Mouse (Mus musculus) forebrain, embryonic 16.5 days (tissue): ENCODE data around the gene Slc7a10. TPM values are rescaled to one million over a fixed set of nuclear protein-coding genes. Genes with fewer than 3 reads are reported as not detected.
"Not testable (repeated sequence)": the region's sequence is repeated elsewhere in the genome, so short reads cannot be mapped to it uniquely, and the experiment has no call there.

Source experiments
- ATAC-seq: fragments of 200-750 bp; cut with Nextera tagmentation; 2 replicates; pipeline ENCODE4 v1.8.0; 2017; ENCODE audit warnings: mild to moderate bottlenecking, moderate library complexity
- H3K27ac ChIP-seq: fragments of 300-500 bp; sonication (generic); 2 replicates; pipeline ENCODE4 v1.5.1; 2014; ENCODE audit warnings: low read length, control low read depth
- H3K27me3 ChIP-seq: fragments of 300-500 bp; sonication (generic); replicated peaks from 2 replicates; pipeline ENCODE4 v1.6.1; 2014; ENCODE audit warnings: low read length; ENCODE audit not compliant: control insufficient read depth, insufficient read depth
- H3K36me3 ChIP-seq: fragments of 300-500 bp; sonication (generic); 2 replicates; pipeline ENCODE4 v1.6.1; 2014; ENCODE audit not compliant: control insufficient read depth, insufficient read depth
- H3K4me1 ChIP-seq: fragments of 300-500 bp; sonication (generic); replicated peaks from 2 replicates; pipeline ENCODE4 v1.6.1; 2014; ENCODE audit warnings: low read length; ENCODE audit not compliant: control insufficient read depth, insufficient read depth
- H3K4me2 ChIP-seq: fragments of 300-500 bp; sonication (generic); 2 replicates; pipeline ENCODE4 v1.6.1; 2014; ENCODE audit warnings: mild to moderate bottlenecking, low read length, control low read depth
- H3K4me3 ChIP-seq: fragments of 300-500 bp; sonication (generic); replicated peaks from 2 replicates; pipeline ENCODE4 v1.5.1; 2014; ENCODE audit warnings: mild to moderate bottlenecking, low read length, control low read depth
- H3K9ac ChIP-seq: fragments of 300-500 bp; sonication (generic); replicated peaks from 2 replicates; pipeline ENCODE4 v1.6.1; 2014; ENCODE audit warnings: low read depth, low read length, control low read depth
- H3K9me3 ChIP-seq: fragments of 300-500 bp; sonication (generic); 2 replicates; pipeline ENCODE4 v1.6.1; 2016; ENCODE audit warnings: low read length; ENCODE audit not compliant: control insufficient read depth
- WGBS: fragments of 180-500 bp; shearing (Covaris S2); extraction: QIAGEN DNeasy Blood & Tissue Kit; methylation state at CpG from one replicate; pipeline ENCODE4 v1.1.7; 2014; 5-methylcytosine and 5-hydroxymethylcytosine counted together
- polyA plus RNA-seq: library from polyadenylated mRNA; unstranded; fragments of >200 nt; fragmentation: Nextera tagmentation; extraction: Ambion mirVana; gene quantifications from 2 replicates; pipeline ENCODE4 v1.2.1, GENCODE M21; 2015

The Slc7a10 gene
- polyA plus RNA-seq, 1 experiment from 2014 or later: 6.3 TPM

- H3K36me3 ChIP-seq: no peaks in the 10 kb centered on the region
- 28% methylated on average over 13 of the region's 13 CpGs for WGBS
- no peaks in the 10 kb centered on the region for H3K27me3 ChIP-seq
- H3K9ac ChIP-seq: no peak overlapping the region
- no peak overlapping the region for H3K4me3 ChIP-seq
- peaks cover 2% of the 10 kb centered on the region; the same call in 1 of the 2 replicates for H3K9me3 ChIP-seq
- H3K27ac ChIP-seq: no peak overlapping the region
- H3K4me1 ChIP-seq: peaks cover 10% of the 10 kb centered on the region
- no peak for ATAC-seq
- H3K4me2 ChIP-seq: no peak overlapping the region
Measured at GRCm38 (mm10) chr7:35232796-35233455, 46.7 kb downstream of the Slc7a10 start.

- Histone ChIP-seq H3K9me3 (peaks cover 2% of the 10 kb centered on the region; the same call in 1 of the 2 replicates), H3K27ac (peak overlapping the region; percentile 98), H3K36me3 (no peaks in the 10 kb centered on the region), H3K4me2 (peak overlapping the region; percentile 56), H3K4me3 (peak overlapping the region; percentile 72), H3K27me3 (no peaks in the 10 kb centered on the region), H3K4me1 (peaks cover 10% of the 10 kb centered on the region), H3K9ac (peak overlapping the region; percentile 79)
- ATAC-seq: no peak
- 43% methylated on average over 12 of the region's 12 CpGs for WGBS
Measured at GRCm38 (mm10) chr7:35233861-35234260, 47.7 kb downstream of the Slc7a10 start.

- H3K27ac ChIP-seq: peak overlapping the region; percentile 98
- H3K4me1 ChIP-seq: peaks cover 10% of the 10 kb centered on the region
- H3K27me3 ChIP-seq: no peaks in the 10 kb centered on the region
- peak overlapping the region; percentile 79 for H3K9ac ChIP-seq
- no peaks in the 10 kb centered on the region for H3K36me3 ChIP-seq
- H3K4me2 ChIP-seq: peak overlapping the region; percentile 56
- peaks cover 2% of the 10 kb centered on the region; the same call in 1 of the 2 replicates for H3K9me3 ChIP-seq
- ATAC-seq: peak; percentile 93
- H3K4me3 ChIP-seq: peak overlapping the region; percentile 72
- whole genome bisulfite sequencing: under 1% methylated on average over 45 of the region's 45 CpGs
Measured at GRCm38 (mm10) chr7:35234361-35235245, 48.4 kb downstream of the Slc7a10 start.

- 10% methylated on average over 9 of the region's 9 CpGs for WGBS
- Histone ChIP-seq H3K36me3 (no peaks in the 10 kb centered on the region), H3K4me2 (peak overlapping the region; percentile 60), H3K27ac (peak overlapping the region; percentile 68), H3K9me3 (peaks cover 2% of the 10 kb centered on the region; the same call in 1 of the 2 replicates), H3K9ac (peak overlapping the region; percentile 36; the same call in 1 of the 2 replicates), H3K4me1 (peaks cover 10% of the 10 kb centered on the region), H3K4me3 (peak overlapping the region; percentile 72), H3K27me3 (no peaks in the 10 kb centered on the region)
- ATAC-seq: peak; percentile 66
Measured at GRCm38 (mm10) chr7:35235308-35235707, 49.1 kb downstream of the Slc7a10 start.

GRCm38 (mm10) chr7:35237935-35238334 lies 51.8 kb downstream of the Slc7a10 start:
- 80% methylated on average over 2 of the region's 3 CpGs for WGBS
- ATAC-seq: not testable (repeated sequence)

More at GRCm38 (mm10) chr7:35237935-35238334, 51.8 kb downstream of the Slc7a10 start:
- not testable (repeated sequence) for H3K4me3 ChIP-seq, H3K27ac ChIP-seq, H3K9ac ChIP-seq, H3K4me1 ChIP-seq, H3K9me3 ChIP-seq, H3K36me3 ChIP-seq, H3K4me2 ChIP-seq, H3K27me3 ChIP-seq

Other genes starting within 250 kb of the Slc7a10 start
- gene Cebpg, start 129.8 kb upstream of the Slc7a10 start, polyA plus RNA-seq: 48.4 and 54.8 TPM in 2 replicates
- gene Cebpa, start 67.1 kb upstream of the Slc7a10 start, polyA plus RNA-seq: 0.32 and 0.40 TPM in 2 replicates
- gene Lrp3, start 29.1 kb downstream of the Slc7a10 start, polyA plus RNA-seq: 20.3 and 27.3 TPM in 2 replicates
- 23.7 and 24.4 TPM in 2 replicates for gene Gpatch1, start 132.1 kb downstream of the Slc7a10 start, polyA plus RNA-seq
- 1.4 and 1.6 TPM in 2 replicates for gene Rhpn2, start 147.8 kb downstream of the Slc7a10 start, polyA plus RNA-seq
- gene Faap24, start 210.5 kb downstream of the Slc7a10 start, polyA plus RNA-seq: 21.5 and 22.0 TPM in 2 replicates
- gene Cep89, start 210.7 kb downstream of the Slc7a10 start, polyA plus RNA-seq: 36.0 and 45.7 TPM in 2 replicates